Mouse (Mus musculus): ENCODE measurements around the gene Fam168a. TPM values are rescaled to one million over a fixed set of nuclear protein-coding genes. Genes with fewer than 3 reads are reported as not detected.

Fam168a gene
- polyA plus RNA-seq, 1 experiment from 2014 or later: 29.3 TPM

GRCm38 (mm10) chr7:100767568-100767967 lies 61.1 kb downstream of the Fam168a start:
- H3K27me3 ChIP-seq (ENCODE audit: low read depth, poor library complexity, severe bottlenecking): no peaks in the 10 kb centered on the region
- WGBS: 59% methylated on average over 3 of the region's 3 CpGs

GRCm38 (mm10) chr7:100768009-100768408 lies 61.6 kb downstream of the Fam168a start:
- Histone ChIP-seq H3K27me3 (ENCODE audit: low read depth, poor library complexity, severe bottlenecking) (no peaks in the 10 kb centered on the region), H3K4me1 (no peaks in the 10 kb centered on the region), H3K9me3 (replicated peaks) (no peaks in the 10 kb centered on the region), H3K27ac (replicated peaks) (no peak overlapping the region), H3K36me3 (0 out of 2 replicates have a peak, but pooled peaks cover 3% of the 10 kb centered on the region), H3K4me3 (no peak overlapping the region)
- WGBS: 96% methylated on average over 3 of the region's 3 CpGs
- DNase-seq (ENCODE audit: low spot score): no peak

More at GRCm38 (mm10) chr7:100767568-100767967, 61.1 kb downstream of the Fam168a start:
- Histone ChIP-seq H3K9me3 (replicated peaks) (no peaks in the 10 kb centered on the region), H3K4me1 (no peaks in the 10 kb centered on the region), H3K4me3 (no peak overlapping the region), H3K36me3 (0 out of 2 replicates have a peak, but pooled peaks cover 3% of the 10 kb centered on the region), H3K27ac (replicated peaks) (no peak overlapping the region)
- no peak for DNase-seq (ENCODE audit: low spot score)

GRCm38 (mm10) chr7:100769534-100770083 lies 63.2 kb downstream of the Fam168a start:
- H3K4me1 ChIP-seq: no peaks in the 10 kb centered on the region
- 0 out of 2 replicates have a peak, but pooled peaks cover 9% of the 10 kb centered on the region for H3K36me3 ChIP-seq
- H3K27me3 ChIP-seq (ENCODE audit: low read depth, poor library complexity, severe bottlenecking): no peaks in the 10 kb centered on the region
- DNase-seq (ENCODE audit: low spot score): no peak
- no peak overlapping the region for H3K4me3 ChIP-seq
- WGBS: 92% methylated on average over 7 of the region's 7 CpGs
- no peaks in the 10 kb centered on the region for H3K9me3 ChIP-seq (replicated peaks)
- no peak overlapping the region for H3K27ac ChIP-seq (replicated peaks)

GRCm38 (mm10) chr7:100770669-100771341 lies 64.4 kb downstream of the Fam168a start:
- DNase-seq (ENCODE audit: low spot score): no peak
- no peaks in the 10 kb centered on the region for H3K4me1 ChIP-seq
- 95% methylated on average over 2 of the region's 2 CpGs for WGBS
- H3K36me3 ChIP-seq: 0 out of 2 replicates have a peak, but pooled peaks cover 9% of the 10 kb centered on the region
- no peaks in the 10 kb centered on the region for H3K27me3 ChIP-seq (ENCODE audit: low read depth, poor library complexity, severe bottlenecking)
- no peak overlapping the region for H3K4me3 ChIP-seq
- no peaks in the 10 kb centered on the region for H3K9me3 ChIP-seq (replicated peaks)
- H3K27ac ChIP-seq (replicated peaks): no peak overlapping the region

- no peaks in the 10 kb centered on the region for H3K27me3 ChIP-seq (ENCODE audit: low read depth, poor library complexity, severe bottlenecking)
- H3K36me3 ChIP-seq: 0 out of 2 replicates have a peak, but pooled peaks cover 10% of the 10 kb centered on the region
- WGBS: 90% methylated on average over 1 of the region's 1 CpGs
- H3K4me1 ChIP-seq: no peaks in the 10 kb centered on the region
- no peak overlapping the region for H3K27ac ChIP-seq (replicated peaks)
- no peaks in the 10 kb centered on the region for H3K9me3 ChIP-seq (replicated peaks)
- no peak overlapping the region for H3K4me3 ChIP-seq
- DNase-seq (ENCODE audit: low spot score): no peak
Observed at GRCm38 (mm10) chr7:100774189-100774588, 67.8 kb downstream of the Fam168a start.

- Histone ChIP-seq H3K4me1 (no peaks in the 10 kb centered on the region), H3K9me3 (replicated peaks) (no peaks in the 10 kb centered on the region), H3K27me3 (ENCODE audit: low read depth, poor library complexity, severe bottlenecking) (no peaks in the 10 kb centered on the region), H3K36me3 (0 out of 2 replicates have a peak, but pooled peaks cover 10% of the 10 kb centered on the region), H3K27ac (replicated peaks) (no peak overlapping the region), H3K4me3 (no peak overlapping the region)
- no peak for DNase-seq (ENCODE audit: low spot score)
- 87% methylated on average over 1 of the region's 1 CpGs for WGBS
Observed at GRCm38 (mm10) chr7:100775810-100776209, 69.4 kb downstream of the Fam168a start.

GRCm38 (mm10) chr7:100780192-100780591 lies 73.8 kb downstream of the Fam168a start:
- no peak for DNase-seq (ENCODE audit: low spot score)
- Histone ChIP-seq H3K27me3 (ENCODE audit: low read depth, poor library complexity, severe bottlenecking) (no peaks in the 10 kb centered on the region), H3K4me3 (no peak overlapping the region), H3K27ac (replicated peaks) (no peak overlapping the region), H3K4me1 (no peaks in the 10 kb centered on the region), H3K9me3 (replicated peaks) (no peaks in the 10 kb centered on the region), H3K36me3 (0 out of 2 replicates have a peak, but pooled peaks cover 4% of the 10 kb centered on the region)
- 94% methylated on average over 7 of the region's 7 CpGs for WGBS

GRCm38 (mm10) chr7:100784650-100785049 lies 78.2 kb downstream of the Fam168a start:
- Histone ChIP-seq H3K36me3 (no peaks in the 10 kb centered on the region), H3K27me3 (ENCODE audit: low read depth, poor library complexity, severe bottlenecking) (no peaks in the 10 kb centered on the region), H3K9me3 (replicated peaks) (no peaks in the 10 kb centered on the region), H3K4me3 (no peak overlapping the region), H3K4me1 (no peaks in the 10 kb centered on the region), H3K27ac (replicated peaks) (no peak overlapping the region)
- DNase-seq (ENCODE audit: low spot score): no peak
- WGBS: 89% methylated on average over 2 of the region's 2 CpGs

- no peak for DNase-seq (ENCODE audit: low spot score)
- Histone ChIP-seq H3K27me3 (ENCODE audit: low read depth, poor library complexity, severe bottlenecking) (no peaks in the 10 kb centered on the region), H3K4me3 (no peak overlapping the region), H3K4me1 (no peaks in the 10 kb centered on the region), H3K36me3 (no peaks in the 10 kb centered on the region), H3K9me3 (replicated peaks) (no peaks in the 10 kb centered on the region), H3K27ac (replicated peaks) (no peak overlapping the region)
- 90% methylated on average over 4 of the region's 4 CpGs for WGBS
Observed at GRCm38 (mm10) chr7:100785426-100785825, 79.0 kb downstream of the Fam168a start.

GRCm38 (mm10) chr7:100786078-100786477 lies 79.6 kb downstream of the Fam168a start:
- Histone ChIP-seq H3K27ac (replicated peaks) (no peak overlapping the region), H3K36me3 (no peaks in the 10 kb centered on the region), H3K4me1 (no peaks in the 10 kb centered on the region), H3K9me3 (replicated peaks) (no peaks in the 10 kb centered on the region), H3K4me3 (no peak overlapping the region), H3K27me3 (ENCODE audit: low read depth, poor library complexity, severe bottlenecking) (no peaks in the 10 kb centered on the region)
- 81% methylated on average over 1 of the region's 1 CpGs for WGBS
- no peak for DNase-seq (ENCODE audit: low spot score)

- DNase-seq (ENCODE audit: low spot score): no peak
- Histone ChIP-seq H3K9me3 (replicated peaks) (no peaks in the 10 kb centered on the region), H3K36me3 (0 out of 2 replicates have a peak, but pooled peaks cover 4% of the 10 kb centered on the region), H3K27ac (replicated peaks) (no peak overlapping the region), H3K4me1 (no peaks in the 10 kb centered on the region), H3K4me3 (no peak overlapping the region), H3K27me3 (ENCODE audit: low read depth, poor library complexity, severe bottlenecking) (no peaks in the 10 kb centered on the region)
- WGBS: 88% methylated on average over 1 of the region's 1 CpGs
Observed at GRCm38 (mm10) chr7:100788291-100788690, 81.9 kb downstream of the Fam168a start.

- Histone ChIP-seq H3K9me3 (replicated peaks) (no peaks in the 10 kb centered on the region), H3K27me3 (ENCODE audit: low read depth, poor library complexity, severe bottlenecking) (no peaks in the 10 kb centered on the region), H3K27ac (replicated peaks) (no peak overlapping the region), H3K4me3 (no peak overlapping the region), H3K36me3 (no peaks in the 10 kb centered on the region), H3K4me1 (no peaks in the 10 kb centered on the region)
- 73% methylated on average over 3 of the region's 3 CpGs for WGBS
- no peak for DNase-seq (ENCODE audit: low spot score)
Observed at GRCm38 (mm10) chr7:100798810-100799209, 92.4 kb downstream of the Fam168a start.

GRCm38 (mm10) chr7:100805391-100805790 lies 99.0 kb downstream of the Fam168a start:
- no peaks in the 10 kb centered on the region for H3K9me3 ChIP-seq (replicated peaks)
- WGBS: 85% methylated on average over 2 of the region's 2 CpGs
- H3K36me3 ChIP-seq: no peaks in the 10 kb centered on the region
- no peak for DNase-seq (ENCODE audit: low spot score)
- no peak overlapping the region for H3K4me3 ChIP-seq
- H3K27me3 ChIP-seq (ENCODE audit: low read depth, poor library complexity, severe bottlenecking): no peaks in the 10 kb centered on the region
- no peaks in the 10 kb centered on the region for H3K4me1 ChIP-seq
- no peak overlapping the region for H3K27ac ChIP-seq (replicated peaks)

All from midbrain, embryonic 10.5 days (tissue).